Mouse (Mus musculus) small intestine, adult 2 months (tissue): ENCODE results near the gene Dcbld1.

Experiments used
- CTCF ChIP-seq: fragments of 200-500 bp; IDR thresholded peaks from 2 replicates; pipeline ENCODE4 v1.5.1; 2012; ENCODE audit warnings: low read depth, mild to moderate bottlenecking, control low read depth, inconsistent platforms, low read length, moderate library complexity, mixed read lengths; ENCODE audit not compliant: insufficient replicate concordance, insufficient read length; ENCODE audit errors: extremely low read depth
- POLR2A ChIP-seq: fragments of 200-500 bp; IDR thresholded peaks from 2 replicates; pipeline ENCODE4 v1.6.1; 2012; ENCODE audit warnings: low read depth, mild to moderate bottlenecking, control low read depth, inconsistent platforms, low read length, moderate library complexity

DNA sequence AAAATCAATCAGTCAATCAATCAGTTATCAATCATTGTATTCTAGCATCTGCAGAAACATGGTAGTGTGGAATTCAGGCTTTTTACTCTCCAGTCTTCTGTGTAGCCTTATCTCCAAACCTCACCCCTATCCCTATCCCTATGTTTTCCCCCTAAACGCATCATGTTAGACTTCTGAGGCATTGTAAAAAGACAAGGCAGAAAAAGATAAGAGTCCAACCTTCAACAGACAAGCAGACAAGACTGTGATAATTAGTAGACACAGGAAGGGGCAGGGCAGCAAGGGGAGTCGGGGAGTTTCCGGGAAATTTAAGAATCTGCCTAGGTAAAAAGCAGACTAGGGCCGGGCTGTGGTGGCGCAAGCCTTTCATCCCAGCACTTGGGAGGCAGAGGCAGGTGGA is 38.0 kb downstream of the Dcbld1 start:
- TF ChIP-seq CTCF = no peak
- TF ChIP-seq POLR2A = no peak
